In the genomic region with DNA sequence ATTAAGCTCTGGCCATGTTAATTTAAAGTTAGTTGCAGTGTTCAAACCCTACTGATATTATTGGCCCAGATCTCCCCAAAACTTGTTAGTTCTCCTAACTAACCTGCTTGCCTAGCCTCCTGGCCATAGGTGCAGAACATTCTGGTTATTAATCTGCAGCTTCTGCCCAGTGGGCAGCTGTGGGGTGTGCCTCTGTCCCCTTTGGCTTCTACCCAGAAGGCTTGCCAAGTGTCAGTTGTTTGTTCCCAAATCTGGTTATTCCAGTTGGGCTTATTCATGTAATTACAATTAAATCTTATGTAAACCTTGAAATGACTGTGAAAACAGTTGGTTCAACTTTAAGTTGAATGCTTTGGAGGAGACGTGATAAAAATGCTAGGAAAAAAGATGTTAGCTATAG, we compare ENCODE assay signal across 12 mouse cellular contexts. TPM values are rescaled to one million over a fixed set of nuclear protein-coding genes. Genes with fewer than 3 reads are reported as not detected.
A peak's percentile ranks its signal among the peaks of the same experiment; 100 is the strongest.
DNase-seq lines count a peak whose midpoint lies in the region; ATAC-seq and TF ChIP-seq lines count a peak whose summit lies in the region.
"Had no signal": no experiment of that assay in that cellular context is flagged by ENCODE, and none has a peak within 500 bp of the region (broad histone marks: within the 10 kb centered on the region; RNA-seq: fewer than 3 reads in every experiment).

No protein-coding gene starts in this region.

- H3K27ac ChIP-seq in testis, adult 2 months (ENCODE audit: control insufficient read depth, insufficient read depth, low read depth, low read length): no peak overlapping the region
- no peak overlapping the region; the same call in 1 of the 2 replicates for H3K27ac ChIP-seq in lung, embryonic 14.5 days (ENCODE audit: low read depth)
- H3K27ac ChIP-seq: forebrain, embryonic 10.5 days; limb, embryonic 13.5 days had no signal

- H3K4me2 ChIP-seq in lung, embryonic 14.5 days: no peak overlapping the region
- H3K4me2 ChIP-seq: limb, embryonic 13.5 days had no signal

- H3K36me3 ChIP-seq in testis, adult 2 months (ENCODE audit: control insufficient read depth, insufficient read depth, low read length): no peaks in the 10 kb centered on the region
- H3K36me3 ChIP-seq in lung, embryonic 14.5 days (ENCODE audit: insufficient read depth): no peaks in the 10 kb centered on the region

- peaks cover 6% of the 10 kb centered on the region for H3K4me1 ChIP-seq in testis, adult 2 months (ENCODE audit: control insufficient read depth, insufficient read depth, low read length)
- H3K4me1 ChIP-seq in lung, embryonic 14.5 days (ENCODE audit: insufficient read depth): no peaks in the 10 kb centered on the region; the same call in 1 of the 2 replicates

- no peak for TF ChIP-seq POLR2A in testis, adult 2 months (IDR thresholded peaks at IDR 0.05; ENCODE audit: control insufficient read depth, low read depth, low read length)

- no peaks in the 10 kb centered on the region for H3K27me3 ChIP-seq in testis, adult 2 months (ENCODE audit: control insufficient read depth, insufficient read depth, low read length)
- no peaks in the 10 kb centered on the region for H3K27me3 ChIP-seq in lung, embryonic 14.5 days (ENCODE audit: insufficient read depth, low read length)
- H3K27me3 ChIP-seq: limb, embryonic 13.5 days had no signal

- peak overlapping the region; percentile 48 for H3K4me3 ChIP-seq in testis, adult 2 months (ENCODE audit: control insufficient read depth, low read depth, low read length)
- no peak overlapping the region for H3K4me3 ChIP-seq in lung, embryonic 14.5 days (ENCODE audit: low read depth, low read length)
- H3K4me3 ChIP-seq: forebrain, embryonic 10.5 days; limb, embryonic 13.5 days had no signal

- TF ChIP-seq CTCF in testis, adult 2 months (IDR thresholded peaks at IDR 0.05; ENCODE audit: control insufficient read depth, insufficient read depth, insufficient replicate concordance, low read depth, low read length): no peak
- TF ChIP-seq CTCF in lung, embryonic 14.5 days (IDR thresholded peaks at IDR 0.05; ENCODE audit: low read depth): no peak

- H3K9ac ChIP-seq in lung, embryonic 14.5 days: no peak overlapping the region
- H3K9ac ChIP-seq: limb, embryonic 13.5 days had no signal

- 75% methylated on average over 1 of the region's 1 CpGs for WGBS in lung, embryonic 14.5 days

- DNase-seq in cerebellum, postnatal 10 days: peak; percentile 65
- no peak for DNase-seq in cerebellum, adult 8-10 months
- no peak for DNase-seq in testis, postnatal 10 days (ENCODE audit: low spot score)
- peak; percentile 47 for DNase-seq in lung, embryonic 14.5 days
- peak; percentile 24 for DNase-seq in urinary bladder, postnatal 25 days (ENCODE audit: low spot score)
- no peak for DNase-seq in right cerebral cortex, adult 2 months (ENCODE audit: low spot score in 2 of 2)
- DNase-seq in retina, postnatal 1 day: no peak
- DNase-seq: cerebellum, adult 11 months; thymus, adult 18-20 months had no signal

- ATAC-seq in lung, embryonic 14.5 days (ENCODE audit: insufficient read depth): no peak

- no peaks in the 10 kb centered on the region for H3K9me3 ChIP-seq in lung, embryonic 14.5 days (ENCODE audit: low read depth, low read length)
- H3K9me3 ChIP-seq: forebrain, embryonic 10.5 days; limb, embryonic 13.5 days had no signal

RNA-seq across cellular contexts. Expression of gene Jarid2, which starts 8.0 kb away (rescaled TPM):
- polyA plus RNA-seq in testis, adult 2 months (2012; rRNA removed): 19.5 and 21.0 TPM in 2 replicates
- polyA plus RNA-seq in lung, embryonic 14.5 days (2014; fragmentation: Nextera tagmentation; extraction: Ambion mirVana): 17.6 and 18.4 TPM in 2 replicates

Comparison
In these comparisons a context has a peak if more than half of its experiments do, and no peak if none do; other contexts are left out.
1. DNase-seq: peak in cerebellum, postnatal 10 days (2 of 2), lung, embryonic 14.5 days (single experiment) and urinary bladder, postnatal 25 days (single experiment); none in cerebellum, adult 8-10 months (single experiment), testis, postnatal 10 days (single experiment), right cerebral cortex, adult 2 months (0 of 2) and retina, postnatal 1 day (single experiment).